Mouse (Mus musculus) heart, adult 2 months (tissue): ENCODE measurements around the gene Cabin1.

Source experiments
- CTCF ChIP-seq: fragments of 200-600 bp; IDR thresholded peaks from 2 replicates; pipeline ENCODE4 v1.8.1; 2022; ENCODE audit warnings: antibody characterized with exemption, mild to moderate bottlenecking, moderate library complexity
- EP300 ChIP-seq: fragments of 200-500 bp; IDR thresholded peaks from 2 replicates; pipeline ENCODE4 v1.6.1; 2011; ENCODE audit warnings: low read depth, low read length, control low read depth; ENCODE audit not compliant: insufficient read depth
- POLR2A ChIP-seq: fragments of 200-500 bp; IDR thresholded peaks from 2 replicates; pipeline ENCODE4 v1.6.1; 2011; ENCODE audit warnings: mild to moderate bottlenecking, low read depth, low read length, control low read depth; ENCODE audit not compliant: insufficient read depth

DNA sequence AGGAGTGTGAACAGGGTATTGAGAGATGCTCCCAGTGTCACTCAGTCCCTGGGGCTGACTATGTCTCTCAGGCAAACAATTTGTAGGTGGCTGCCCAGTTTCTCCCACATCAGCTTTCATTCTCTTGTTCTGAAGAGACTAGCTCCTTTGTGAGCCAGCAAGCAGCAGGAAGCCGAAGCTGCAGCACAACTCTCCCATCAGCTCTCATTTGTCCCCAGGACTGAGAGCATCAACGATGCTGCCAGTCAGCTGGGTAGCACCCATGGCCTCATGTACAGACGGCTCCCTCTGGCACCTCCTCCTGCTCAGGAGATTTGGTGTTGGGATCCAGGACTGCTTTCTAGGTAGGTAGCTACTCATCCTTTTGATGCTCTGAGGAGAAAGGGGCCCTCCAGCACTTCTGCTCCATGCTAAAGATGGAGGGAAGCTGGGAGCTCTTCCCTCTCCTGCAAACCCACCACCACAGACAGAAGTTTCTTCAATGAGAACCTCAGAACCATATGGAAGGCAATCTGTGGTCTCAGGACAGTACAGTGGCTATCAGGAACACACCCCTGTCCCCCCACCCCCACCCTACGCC, 97.6 kb downstream of the Cabin1 start:
- no peak for TF ChIP-seq POLR2A
- TF ChIP-seq CTCF = no peak
- TF ChIP-seq EP300 = no peak
